Mouse (Mus musculus) limb, embryonic 13.5 days (tissue): ENCODE measurements around the gene Fbxo47. TPM values are rescaled to one million over a fixed set of nuclear protein-coding genes. Genes with fewer than 3 reads are reported as not detected.
A peak's percentile ranks its signal among the peaks of the same experiment; 100 is the strongest.
"Not testable (repeated sequence)": the region's sequence is repeated elsewhere in the genome, so short reads cannot be mapped to it uniquely, and the experiment has no call there.

Experiments used
- ATAC-seq: fragments of 200-750 bp; cut with Nextera tagmentation; 2 replicates; pipeline ENCODE4 v1.8.0; 2017; ENCODE audit warnings: low read depth, moderate number of reproducible peaks, moderate TSS enrichment; ENCODE audit not compliant: low FRiP score
- H3K27ac ChIP-seq: fragments of 300-500 bp; sonication (generic); 2 replicates; pipeline ENCODE4 v1.5.1; 2015; ENCODE audit warnings: inconsistent platforms, mild to moderate bottlenecking, moderate library complexity
- H3K27me3 ChIP-seq: fragments of 300-500 bp; sonication (generic); 2 replicates; pipeline ENCODE4 v1.6.1; 2015; ENCODE audit warnings: mild to moderate bottlenecking, inconsistent platforms
- H3K36me3 ChIP-seq: fragments of 300-500 bp; sonication (generic); 2 replicates; pipeline ENCODE4 v1.6.1; 2015; ENCODE audit warnings: inconsistent platforms, mild to moderate bottlenecking, moderate library complexity
- H3K4me1 ChIP-seq: fragments of 300-500 bp; sonication (generic); 2 replicates; pipeline ENCODE4 v1.6.1; 2015; ENCODE audit warnings: inconsistent platforms
- H3K4me2 ChIP-seq: fragments of 300-500 bp; sonication (generic); replicated peaks from 2 replicates; pipeline ENCODE4 v1.6.1; 2015; ENCODE audit warnings: inconsistent platforms, mild to moderate bottlenecking, moderate library complexity
- H3K4me3 ChIP-seq: fragments of 300-500 bp; sonication (generic); 2 replicates; pipeline ENCODE4 v1.5.1; 2015; ENCODE audit warnings: moderate library complexity, mild to moderate bottlenecking, inconsistent platforms
- H3K9ac ChIP-seq: fragments of 300-500 bp; sonication (generic); 2 replicates; pipeline ENCODE4 v1.6.1; 2015; ENCODE audit warnings: mild to moderate bottlenecking, inconsistent platforms
- H3K9me3 ChIP-seq: fragments of 300-500 bp; sonication (generic); 2 replicates; pipeline ENCODE4 v1.6.1; 2016; ENCODE audit warnings: inconsistent platforms
- WGBS: fragments of 180-500 bp; shearing (Covaris S2); methylation state at CpG from one replicate; pipeline ENCODE4 v1.1.7; 2015; 5-methylcytosine and 5-hydroxymethylcytosine counted together
- polyA plus RNA-seq: library from polyadenylated mRNA; unstranded; fragments of >200 nt; fragmentation: Nextera tagmentation; extraction: Ambion mirVana; gene quantifications from 2 replicates; pipeline ENCODE4 v1.2.1, GENCODE M21; 2015

Fbxo47 gene
- polyA plus RNA-seq, 1 experiment from 2014 or later: 0.37 TPM

- Histone ChIP-seq H3K4me3 (no peak overlapping the region), H3K9me3 (no peaks in the 10 kb centered on the region), H3K4me2 (no peak overlapping the region), H3K36me3 (no peaks in the 10 kb centered on the region), H3K27ac (no peak overlapping the region), H3K9ac (no peak overlapping the region), H3K27me3 (no peaks in the 10 kb centered on the region), H3K4me1 (no peaks in the 10 kb centered on the region)
- no peak for ATAC-seq
- 85% methylated on average over 1 of the region's 1 CpGs for WGBS
These were observed 9.6 kb downstream of the Fbxo47 start for GRCm38 (mm10) chr11:97874396-97874795.

- not testable (repeated sequence) for ATAC-seq, H3K36me3 ChIP-seq, H3K9me3 ChIP-seq, H3K4me1 ChIP-seq, H3K27ac ChIP-seq, H3K4me2 ChIP-seq, H3K27me3 ChIP-seq, H3K4me3 ChIP-seq, H3K9ac ChIP-seq
- WGBS: 83% methylated on average over 5 of the region's 5 CpGs
These were observed 11.6 kb downstream of the Fbxo47 start for GRCm38 (mm10) chr11:97872378-97872777.

GRCm38 (mm10) chr11:97867591-97867990, 16.4 kb downstream of the Fbxo47 start:
- ATAC-seq: no peak
- H3K27me3 ChIP-seq: no peaks in the 10 kb centered on the region
- no peak overlapping the region for H3K9ac ChIP-seq
- 88% methylated on average over 3 of the region's 3 CpGs for WGBS
- H3K4me3 ChIP-seq: no peak overlapping the region
- H3K9me3 ChIP-seq: no peaks in the 10 kb centered on the region
- H3K4me1 ChIP-seq: no peaks in the 10 kb centered on the region
- H3K36me3 ChIP-seq: no peaks in the 10 kb centered on the region
- H3K27ac ChIP-seq: no peak overlapping the region
- no peak overlapping the region for H3K4me2 ChIP-seq

- no peak overlapping the region for H3K9ac ChIP-seq
- no peaks in the 10 kb centered on the region for H3K4me1 ChIP-seq
- no peaks in the 10 kb centered on the region for H3K9me3 ChIP-seq
- H3K27me3 ChIP-seq: no peaks in the 10 kb centered on the region
- no peak overlapping the region for H3K4me3 ChIP-seq
- H3K4me2 ChIP-seq: no peak overlapping the region
- H3K36me3 ChIP-seq: no peaks in the 10 kb centered on the region
- H3K27ac ChIP-seq: no peak overlapping the region
- 93% methylated on average over 3 of the region's 3 CpGs for WGBS
- ATAC-seq: no peak
These were observed 17.7 kb downstream of the Fbxo47 start for GRCm38 (mm10) chr11:97866091-97866888.

DNA sequence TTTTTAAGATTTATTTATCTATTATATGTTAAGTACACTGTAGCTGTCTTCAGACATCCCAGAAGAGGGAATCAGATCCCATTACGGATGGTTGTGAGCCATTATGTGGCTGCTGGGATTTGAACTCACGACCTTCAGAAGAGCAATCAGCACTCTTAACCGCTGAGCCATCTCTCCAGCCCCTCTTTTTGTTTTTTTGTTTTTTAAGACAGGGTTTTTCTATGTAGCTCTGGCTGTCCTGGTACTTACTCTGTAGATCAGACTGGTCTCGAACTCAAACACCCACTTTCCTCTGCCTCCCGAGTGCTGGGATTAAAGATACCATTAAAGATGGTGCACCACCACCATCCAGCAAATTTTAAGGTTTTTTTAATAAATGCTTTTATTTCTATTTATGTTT, 18.5 kb downstream of the Fbxo47 start:
- no peak overlapping the region for H3K4me2 ChIP-seq
- ATAC-seq: no peak
- 87% methylated on average over 5 of the region's 5 CpGs for WGBS

GRCm38 (mm10) chr11:97862148-97862547, 21.8 kb downstream of the Fbxo47 start:
- Histone ChIP-seq H3K36me3 (no peaks in the 10 kb centered on the region), H3K9me3 (no peaks in the 10 kb centered on the region), H3K4me2 (no peak overlapping the region), H3K4me1 (no peaks in the 10 kb centered on the region), H3K4me3 (no peak overlapping the region), H3K9ac (no peak overlapping the region), H3K27ac (no peak overlapping the region), H3K27me3 (no peaks in the 10 kb centered on the region)
- no peak for ATAC-seq
- 47% methylated on average over 2 of the region's 2 CpGs for WGBS

More for the DNA sequence above, 18.5 kb downstream of the Fbxo47 start:
- H3K36me3 ChIP-seq: no peaks in the 10 kb centered on the region
- H3K4me1 ChIP-seq: no peaks in the 10 kb centered on the region
- H3K27ac ChIP-seq: no peak overlapping the region
- H3K9ac ChIP-seq: no peak overlapping the region
- no peaks in the 10 kb centered on the region for H3K9me3 ChIP-seq
- no peaks in the 10 kb centered on the region for H3K27me3 ChIP-seq
- no peak overlapping the region for H3K4me3 ChIP-seq

GRCm38 (mm10) chr11:97855473-97855872, 28.5 kb downstream of the Fbxo47 start:
- no peak overlapping the region for H3K4me3 ChIP-seq
- no peaks in the 10 kb centered on the region for H3K27me3 ChIP-seq
- ATAC-seq: no peak
- no peak overlapping the region for H3K4me2 ChIP-seq
- H3K27ac ChIP-seq: no peak overlapping the region
- WGBS: 94% methylated on average over 2 of the region's 2 CpGs
- H3K9me3 ChIP-seq: no peaks in the 10 kb centered on the region
- no peaks in the 10 kb centered on the region for H3K36me3 ChIP-seq
- H3K9ac ChIP-seq: no peak overlapping the region
- H3K4me1 ChIP-seq: no peaks in the 10 kb centered on the region

GRCm38 (mm10) chr11:97851601-97852000, 32.4 kb downstream of the Fbxo47 start:
- Histone ChIP-seq H3K4me1 (no peaks in the 10 kb centered on the region), H3K27ac (no peak overlapping the region)
- WGBS: 88% methylated on average over 2 of the region's 2 CpGs

DNA sequence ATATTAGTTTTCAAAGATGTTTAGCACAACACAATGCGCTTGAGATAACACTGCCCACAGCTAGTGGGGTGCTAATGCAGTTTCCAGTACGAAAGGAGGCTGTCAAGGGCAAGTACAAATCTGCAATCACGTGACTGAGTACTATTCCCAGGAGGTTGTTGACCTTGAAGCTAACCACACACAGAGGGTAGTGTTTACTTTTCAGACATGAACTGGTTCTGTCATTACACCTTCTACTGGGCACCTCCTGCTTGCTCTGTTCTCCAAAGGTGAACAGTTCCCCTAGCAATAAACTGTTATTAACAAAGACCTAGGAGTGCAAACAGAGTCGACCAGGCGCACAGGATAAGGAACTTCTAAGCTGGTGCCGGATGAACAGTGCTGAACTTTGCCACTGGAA, 33.6 kb downstream of the Fbxo47 start:
- H3K9ac ChIP-seq: no peak overlapping the region

More at GRCm38 (mm10) chr11:97851601-97852000, 32.4 kb downstream of the Fbxo47 start:
- H3K36me3 ChIP-seq: no peaks in the 10 kb centered on the region
- no peaks in the 10 kb centered on the region for H3K9me3 ChIP-seq
- no peak overlapping the region for H3K4me2 ChIP-seq
- H3K27me3 ChIP-seq: no peaks in the 10 kb centered on the region
- H3K9ac ChIP-seq: no peak overlapping the region
- H3K4me3 ChIP-seq: no peak overlapping the region
- no peak for ATAC-seq

DNA sequence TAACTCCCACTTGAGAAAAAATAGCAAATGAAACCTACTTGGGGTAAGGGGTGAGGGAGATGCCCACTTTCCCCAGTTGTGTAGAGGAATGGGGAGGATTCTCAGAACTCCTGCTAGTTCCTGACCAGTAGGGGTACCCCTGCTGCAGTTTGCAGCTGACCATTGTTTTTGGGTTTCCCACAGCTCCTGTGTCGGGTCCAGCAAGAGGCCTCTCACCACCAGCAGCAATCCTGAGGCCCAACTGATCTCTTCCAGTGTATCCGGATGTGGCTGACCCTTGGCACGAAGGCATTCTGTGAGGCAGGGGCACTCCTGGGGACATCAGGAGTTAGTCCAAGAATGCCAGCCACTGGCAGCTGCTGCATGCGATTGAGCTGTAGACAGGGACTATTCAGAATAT, 42.0 kb downstream of the Fbxo47 start:
- Histone ChIP-seq H3K27me3 (no peaks in the 10 kb centered on the region), H3K9ac (peak overlapping the region; percentile 48; the same call in 1 of the 2 replicates), H3K9me3 (no peaks in the 10 kb centered on the region), H3K36me3 (peaks cover 19% of the 10 kb centered on the region), H3K4me2 (peak overlapping the region; percentile 69), H3K27ac (peak overlapping the region; percentile 28; the same call in 1 of the 2 replicates), H3K4me3 (peak overlapping the region; percentile 57), H3K4me1 (peaks cover 22% of the 10 kb centered on the region)
- 52% methylated on average over 4 of the region's 4 CpGs for WGBS
- ATAC-seq: no peak

More for the DNA sequence above, 33.6 kb downstream of the Fbxo47 start:
- Histone ChIP-seq H3K27ac (no peak overlapping the region), H3K4me3 (no peak overlapping the region), H3K4me1 (no peaks in the 10 kb centered on the region), H3K36me3 (no peaks in the 10 kb centered on the region), H3K4me2 (no peak overlapping the region), H3K9me3 (no peaks in the 10 kb centered on the region), H3K27me3 (no peaks in the 10 kb centered on the region)
- ATAC-seq: no peak
- 51% methylated on average over 6 of the region's 6 CpGs for WGBS

GRCm38 (mm10) chr11:97840991-97841661, 42.8 kb downstream of the Fbxo47 start:
- Histone ChIP-seq H3K27me3 (no peaks in the 10 kb centered on the region), H3K9ac (peak overlapping the region; percentile 76), H3K9me3 (no peaks in the 10 kb centered on the region), H3K4me1 (peaks cover 22% of the 10 kb centered on the region), H3K4me2 (peak overlapping the region; percentile 69), H3K36me3 (peaks cover 28% of the 10 kb centered on the region), H3K4me3 (peak overlapping the region; percentile 57), H3K27ac (peak overlapping the region; percentile 85)
- 2% methylated on average over 22 of the region's 22 CpGs for WGBS
- ATAC-seq: peak; percentile 93

- peaks cover 34% of the 10 kb centered on the region for H3K36me3 ChIP-seq
- peak within 1 kb of the TSS; percentile 57 for H3K4me3 ChIP-seq
- ATAC-seq: peak; percentile 29; the same call in 1 of the 2 replicates
- H3K27ac ChIP-seq: peak within 1 kb of the TSS; percentile 85
- peak within 1 kb of the TSS; percentile 69 for H3K4me2 ChIP-seq
- WGBS: under 1% methylated on average over 6 of the region's 6 CpGs
- H3K9me3 ChIP-seq: no peaks in the 10 kb centered on the region
- H3K9ac ChIP-seq: peak within 1 kb of the TSS; percentile 76
- peaks cover 22% of the 10 kb centered on the region for H3K4me1 ChIP-seq
- H3K27me3 ChIP-seq: no peaks in the 10 kb centered on the region
These were observed 43.4 kb downstream of the Fbxo47 start, which contains the start of gene B230217C12Rik for GRCm38 (mm10) chr11:97840539-97840954. B230217C12Rik (plus strand) TSS chr11:97840780.
